Mouse (Mus musculus) G1E (cell line): ENCODE measurements around the gene Sipa1l3. TPM values are rescaled to one million over a fixed set of nuclear protein-coding genes. Genes with fewer than 3 reads are reported as not detected.

Experiments
- ATAC-seq: 2 replicates; pipeline ENCODE4 v1.8.0; 2016; ENCODE audit warnings: mild to moderate bottlenecking; ENCODE audit not compliant: insufficient number of reproducible peaks, poor library complexity, low FRiP score, severe bottlenecking; ENCODE audit errors: extremely low read depth
- DNase-seq: peaks from one replicate; pipeline ENCODE4 v3.0.0; 2012; ENCODE audit warnings: low spot score
- H3K27me3 ChIP-seq: 2 replicates; pipeline ENCODE4 v1.6.1; 2012; ENCODE audit warnings: mild to moderate bottlenecking, low read length, inconsistent platforms; ENCODE audit not compliant: insufficient read depth
- H3K36me3 ChIP-seq: replicated peaks from 2 replicates; pipeline ENCODE3; 2012; ENCODE audit warnings: mild to moderate bottlenecking, inconsistent platforms
- H3K4me1 ChIP-seq: 2 replicates; pipeline ENCODE4 v1.6.1; 2012; ENCODE audit warnings: low read depth, low read length, inconsistent platforms, mixed read lengths; ENCODE audit not compliant: insufficient read depth
- H3K4me3 ChIP-seq: 2 replicates; pipeline ENCODE4 v1.5.1; 2012; ENCODE audit warnings: low read depth, mild to moderate bottlenecking, inconsistent platforms, low read length, moderate library complexity, mixed read lengths
- H3K9me3 ChIP-seq: replicated peaks from 2 replicates; pipeline ENCODE4 v1.6.1; 2012; ENCODE audit warnings: inconsistent platforms
- CTCF ChIP-seq: IDR thresholded peaks from 2 replicates; pipeline ENCODE4 v1.5.1; 2012; ENCODE audit warnings: low read depth, low read length, inconsistent platforms, mixed read lengths
- GATA1 ChIP-seq: IDR thresholded peaks from 2 replicates; pipeline ENCODE4 v1.6.1; 2012; ENCODE audit warnings: borderline replicate concordance, low read length, inconsistent platforms, mixed read lengths
- GATA2 ChIP-seq: IDR thresholded peaks from 2 replicates; pipeline ENCODE4 v1.6.1; 2012; ENCODE audit warnings: low read depth, low read length, inconsistent platforms, borderline replicate concordance
- POLR2AphosphoS5 ChIP-seq: IDR thresholded peaks from 2 replicates; pipeline ENCODE4 v1.6.1; 2012; ENCODE audit warnings: low read depth, low read length, inconsistent platforms; ENCODE audit not compliant: insufficient replicate concordance
- TAL1 ChIP-seq: conservative IDR thresholded peaks from 2 replicates; pipeline ENCODE4 v1.6.1; 2012; ENCODE audit warnings: low read depth, low read length, inconsistent platforms, mixed read lengths
- polyA plus RNA-seq: library from polyadenylated mRNA; stranded (reverse); fragments of >175 nt; gene quantifications from 2 replicates; pipeline ENCODE4 v1.2.3, GENCODE M21; 2012
- total RNA-seq, 2 experiments: library from RNA; stranded (forward) in 1 of 2; stranded (reverse) in 1 of 2; fragments of 200-1000 nt in 1 of 2; fragments of >200 nt in 1 of 2; fragmentation: Nextera tagmentation in 1 of 2; gene quantifications; 2 replicates each; pipeline ENCODE4 v1.2.3; 2014 to 2017

Sipa1l3 gene
- total and polyA plus RNA-seq, 3 experiments, result 5.8 to 107 (median 49.6) TPM

DNA sequence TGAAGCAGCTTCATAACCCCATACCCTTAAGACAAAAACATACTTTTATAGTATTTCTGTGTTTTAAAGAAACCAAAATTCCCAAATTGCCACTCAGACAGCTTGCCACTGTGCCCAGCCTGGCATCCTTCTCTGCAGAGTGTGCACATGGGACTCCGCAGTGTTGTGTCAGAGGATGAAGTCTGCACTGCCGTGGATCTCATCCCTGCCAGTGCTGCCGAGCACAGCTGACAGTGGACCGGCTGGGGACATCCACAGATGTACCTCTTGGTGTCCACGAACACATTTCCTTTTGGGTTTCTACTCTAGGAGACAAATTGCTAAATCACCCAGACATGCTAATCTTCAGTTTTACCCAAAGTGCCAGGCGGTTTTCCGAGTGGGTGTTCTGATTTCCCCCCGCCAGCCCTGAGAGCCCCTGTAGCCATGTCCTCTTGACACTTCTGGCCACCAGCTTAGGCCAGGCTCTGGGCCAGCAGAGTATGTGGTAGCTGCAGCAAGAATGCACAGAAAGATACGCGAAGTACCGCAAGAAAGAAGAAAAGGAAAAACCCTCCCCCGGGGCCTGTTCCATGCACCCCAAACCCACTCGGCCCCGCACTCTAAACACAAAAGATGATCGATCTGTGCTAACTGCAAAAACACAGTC, 127.2 kb downstream of the Sipa1l3 start:
- no peak for DNase-seq
- H3K36me3 ChIP-seq, result peaks cover 78% of the 10 kb centered on the region
- TF ChIP-seq CTCF (no peak), GATA2 (no peak), GATA1 (no peak), POLR2AphosphoS5 (no peak), TAL1 (no peak)

DNA sequence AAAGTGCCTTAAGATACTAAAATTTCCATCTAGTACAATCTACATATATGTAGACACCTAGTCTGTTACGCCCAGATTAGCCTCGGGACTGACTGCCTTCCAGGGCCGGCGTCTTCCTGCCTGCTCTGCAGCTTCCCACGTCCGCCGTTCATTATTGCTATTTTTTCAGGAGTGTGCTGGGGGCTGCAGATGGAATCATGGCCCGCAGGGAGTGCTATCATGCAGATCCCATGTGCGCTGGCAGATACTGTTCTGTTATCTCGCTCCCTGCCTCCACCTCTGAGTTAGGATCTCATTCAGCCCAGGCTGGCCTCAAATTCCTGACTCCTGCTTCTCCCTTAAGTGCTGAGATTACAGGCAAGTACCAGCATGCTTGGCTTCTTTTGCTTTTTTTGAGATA, 128.2 kb downstream of the Sipa1l3 start:
- TF ChIP-seq TAL1 (no peak), GATA2 (no peak), POLR2AphosphoS5 (no peak), CTCF (no peak), GATA1 (no peak)
- H3K4me3 ChIP-seq, result no peak overlapping the region
- H3K36me3 ChIP-seq, result peaks cover 76% of the 10 kb centered on the region
- no peaks in the 10 kb centered on the region for H3K27me3 ChIP-seq
- DNase-seq, result no peak
- no peak for ATAC-seq
- H3K9me3 ChIP-seq, result peaks cover 15% of the 10 kb centered on the region
- peaks cover 47% of the 10 kb centered on the region for H3K4me1 ChIP-seq

More for the DNA sequence above, 127.2 kb downstream of the Sipa1l3 start:
- peaks cover 48% of the 10 kb centered on the region for H3K4me1 ChIP-seq
- ATAC-seq, result no peak
- H3K4me3 ChIP-seq, result no peak overlapping the region
- no peaks in the 10 kb centered on the region for H3K27me3 ChIP-seq
- peaks cover 15% of the 10 kb centered on the region for H3K9me3 ChIP-seq

DNA sequence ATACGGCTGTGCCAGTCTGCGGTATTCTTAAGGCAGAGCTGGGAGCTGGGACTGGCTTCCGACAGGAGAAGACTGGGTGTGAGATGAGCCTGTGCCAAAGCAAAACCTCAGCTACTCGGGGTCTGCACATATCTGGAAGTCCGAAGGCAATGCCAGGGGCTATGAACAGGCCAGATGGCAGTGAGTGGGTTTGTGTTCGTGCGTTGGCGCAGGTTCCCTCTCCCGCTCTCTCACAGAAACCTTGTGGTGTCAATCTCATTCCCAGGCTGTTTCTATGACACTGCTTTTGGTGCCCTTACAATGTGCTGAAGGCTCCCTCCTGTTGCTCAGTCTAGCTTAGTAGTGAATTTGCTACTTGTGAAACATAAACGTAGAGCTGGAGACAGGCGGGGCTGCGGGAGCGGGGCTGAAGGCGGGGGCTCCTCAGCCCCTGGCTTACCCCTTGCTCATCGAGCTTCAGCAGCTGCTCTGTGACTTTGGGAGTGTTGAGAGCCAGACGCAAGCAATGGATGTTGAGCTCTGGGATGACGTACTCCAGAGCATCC, 130.8 kb downstream of the Sipa1l3 start:
- DNase-seq (no peak), ATAC-seq (no peak)
- no peaks in the 10 kb centered on the region for H3K27me3 ChIP-seq
- no peak overlapping the region for H3K4me3 ChIP-seq
- H3K9me3 ChIP-seq, result no peaks in the 10 kb centered on the region
- peaks cover 76% of the 10 kb centered on the region for H3K36me3 ChIP-seq
- no peak for TF ChIP-seq TAL1
- no peak for TF ChIP-seq CTCF
- no peak for TF ChIP-seq POLR2AphosphoS5
- no peak for TF ChIP-seq GATA2
- no peak for TF ChIP-seq GATA1
- peaks cover 23% of the 10 kb centered on the region for H3K4me1 ChIP-seq

DNA sequence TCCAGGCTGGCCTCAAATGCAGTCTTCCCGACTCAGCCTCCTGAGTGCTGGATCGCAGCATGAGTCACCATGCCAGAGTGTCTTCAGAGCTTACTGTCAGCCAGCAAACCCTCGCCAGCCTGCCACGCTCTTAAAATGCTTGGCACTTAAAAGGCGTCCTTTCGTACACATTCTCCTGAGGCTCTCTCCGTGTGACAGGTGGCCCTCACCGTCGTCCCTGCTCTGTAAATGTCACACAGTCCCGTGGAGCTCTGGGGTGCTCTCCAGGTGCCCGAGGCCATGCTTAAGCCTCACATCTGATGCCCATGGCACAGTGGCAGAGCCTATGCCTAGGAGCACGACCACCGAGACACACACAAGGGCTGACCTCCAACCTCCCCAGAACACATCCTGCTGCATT, 132.1 kb downstream of the Sipa1l3 start:
- Histone ChIP-seq H3K4me3 (no peak overlapping the region), H3K4me1 (peaks cover 10% of the 10 kb centered on the region), H3K27me3 (no peaks in the 10 kb centered on the region), H3K9me3 (no peaks in the 10 kb centered on the region), H3K36me3 (peaks cover 77% of the 10 kb centered on the region)
- ATAC-seq (no peak), DNase-seq (no peak)
- TF ChIP-seq POLR2AphosphoS5 (no peak), GATA2 (no peak), GATA1 (no peak), CTCF (no peak), TAL1 (no peak)

DNA sequence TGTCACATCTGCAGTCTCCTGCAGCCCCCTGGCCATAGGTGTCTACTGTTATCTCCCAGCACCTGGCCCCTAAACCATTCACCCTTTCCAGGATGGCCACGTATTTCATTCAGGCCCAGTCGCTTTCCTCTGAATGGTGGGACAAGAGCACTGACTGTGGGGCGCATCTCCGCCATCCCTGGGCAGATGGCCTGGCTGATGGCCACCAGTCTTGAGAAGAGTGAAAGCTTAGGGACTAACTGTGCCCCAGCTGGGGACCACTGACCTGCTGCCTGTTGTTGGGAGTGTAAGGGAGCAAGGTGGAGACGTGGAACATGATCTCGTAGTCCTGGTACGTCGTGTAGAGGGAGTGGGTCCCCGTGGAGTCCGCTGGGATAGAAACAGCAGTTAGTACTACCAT, 132.7 kb downstream of the Sipa1l3 start:
- Histone ChIP-seq H3K27me3 (no peaks in the 10 kb centered on the region), H3K36me3 (peaks cover 78% of the 10 kb centered on the region), H3K9me3 (no peaks in the 10 kb centered on the region), H3K4me1 (peaks cover 8% of the 10 kb centered on the region), H3K4me3 (no peak overlapping the region)
- TF ChIP-seq POLR2AphosphoS5 (no peak), GATA2 (no peak), CTCF (no peak), TAL1 (no peak), GATA1 (no peak)
- DNase-seq, result no peak
- no peak for ATAC-seq

DNA sequence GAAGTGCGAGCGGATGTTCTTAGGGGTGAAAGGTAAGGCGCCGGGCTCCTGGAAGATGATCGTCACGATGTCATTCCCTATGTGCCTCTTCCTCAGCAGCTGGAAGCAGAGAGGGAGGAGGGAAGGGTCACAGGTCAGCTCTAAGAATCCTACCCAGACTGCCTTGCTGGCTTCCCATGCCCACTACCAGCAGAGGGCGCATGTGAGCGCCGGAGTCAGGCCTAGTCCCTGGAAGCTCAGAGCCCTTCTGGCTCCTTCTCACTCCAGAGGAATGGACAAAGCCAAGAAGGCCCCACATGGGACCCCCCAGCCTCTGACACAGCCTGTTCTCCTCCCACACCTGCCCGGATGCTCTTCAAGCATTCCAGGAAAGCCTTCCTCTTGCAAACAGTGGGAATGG, 135.2 kb downstream of the Sipa1l3 start:
- Histone ChIP-seq H3K4me3 (no peak overlapping the region), H3K36me3 (peaks cover 92% of the 10 kb centered on the region), H3K9me3 (no peaks in the 10 kb centered on the region), H3K4me1 (0 out of 2 replicates have a peak, but pooled peaks cover 2% of the 10 kb centered on the region), H3K27me3 (no peaks in the 10 kb centered on the region)
- ATAC-seq (no peak), DNase-seq (peak; percentile 80)
- peak; percentile 97 for TF ChIP-seq CTCF
- TF ChIP-seq TAL1, result no peak
